Mouse (Mus musculus) heart, adult 2 months (tissue): ENCODE results near the gene Ddx19a. TPM values are rescaled to one million over a fixed set of nuclear protein-coding genes. Genes with fewer than 3 reads are reported as not detected.
A peak's percentile ranks its signal among the peaks of the same experiment; 100 is the strongest.

Experiments used
- DNase-seq, 2 experiments: peaks; one replicate each; pipeline ENCODE4 v3.0.0; 2021
- H3K27ac ChIP-seq: fragments of 200-600 bp; 2 replicates; pipeline ENCODE4 v1.8.1; 2022
- H3K27me3 ChIP-seq: fragments of 200-500 bp; 2 replicates; pipeline ENCODE4 v1.6.1; 2012; ENCODE audit warnings: mild to moderate bottlenecking, low read length, inconsistent platforms, mixed read lengths; ENCODE audit not compliant: control insufficient read depth, insufficient read depth
- H3K36me3 ChIP-seq: fragments of 200-500 bp; 2 replicates; pipeline ENCODE4 v1.6.1; 2012; ENCODE audit warnings: low read length, inconsistent platforms; ENCODE audit not compliant: control insufficient read depth, insufficient read depth
- H3K4me1 ChIP-seq: fragments of 200-500 bp; 2 replicates; pipeline ENCODE4 v1.6.1; 2011; ENCODE audit warnings: low read length; ENCODE audit not compliant: control insufficient read depth, insufficient read depth
- H3K4me3 ChIP-seq: fragments of 200-600 bp; 2 replicates; pipeline ENCODE4 v1.8.1; 2022
- H3K79me2 ChIP-seq: fragments of 200-500 bp; replicated peaks from 2 replicates; pipeline ENCODE4 v1.6.1; 2012; ENCODE audit warnings: mild to moderate bottlenecking, inconsistent platforms, low read length, moderate library complexity, mixed read lengths; ENCODE audit not compliant: control insufficient read depth, insufficient read depth
- H3K9ac ChIP-seq: fragments of 200-500 bp; 2 replicates; pipeline ENCODE4 v1.6.1; 2012; ENCODE audit warnings: low read depth, mild to moderate bottlenecking, control low read depth, inconsistent platforms, low read length, mixed read lengths
- CTCF ChIP-seq: fragments of 200-600 bp; IDR thresholded peaks from 2 replicates; pipeline ENCODE4 v1.8.1; 2022; ENCODE audit warnings: antibody characterized with exemption, mild to moderate bottlenecking, moderate library complexity
- EP300 ChIP-seq: fragments of 200-500 bp; IDR thresholded peaks from 2 replicates; pipeline ENCODE4 v1.6.1; 2011; ENCODE audit warnings: low read depth, low read length, control low read depth; ENCODE audit not compliant: insufficient read depth
- POLR2A ChIP-seq: fragments of 200-500 bp; IDR thresholded peaks from 2 replicates; pipeline ENCODE4 v1.6.1; 2011; ENCODE audit warnings: mild to moderate bottlenecking, low read depth, low read length, control low read depth; ENCODE audit not compliant: insufficient read depth
- WGBS: fragments of 180-500 bp; shearing (Covaris S2); methylation state at CpG from one replicate; pipeline ENCODE4 v1.1.7; 2018; 5-methylcytosine and 5-hydroxymethylcytosine counted together
- intact Hi-C: fragments of 180-260 bp; cut with DNase I; formaldehyde crosslinking; loops from one replicate; pipeline ENCODE4 v1.15.1; 2025
- long read RNA-seq: library from polyadenylated mRNA; stranded (forward); transcript quantifications from one replicate; pipeline ENCODE4 v2.0.0, GENCODE M21; 2021
- polyA plus RNA-seq: library from polyadenylated mRNA; depleted of rRNA; stranded (reverse); fragments of >200 nt; gene quantifications from 2 replicates; pipeline ENCODE4 v1.2.3, GENCODE M21; 2012; rRNA removed
- total RNA-seq, 2 experiments: library from RNA; stranded (reverse); gene quantifications; 2 replicates each; pipeline ENCODE4 v1.2.3; 2021

The Ddx19a gene
- total RNA-seq = 10 to 100 TPM; 31.7 to 34.8 TPM
- polyA plus RNA-seq = 18.0 and 29.5 TPM in 2 replicates
- long read RNA-seq, transcript Ddx19a-201 (12 exons, 2,547 nt) = major isoform, 15 of 18 reads
- long read RNA-seq, partial matches to known transcripts = 2 of 18 reads
- long read RNA-seq, other reads (novel, unspliced or antisense) = 0 of 18 reads

DNA sequence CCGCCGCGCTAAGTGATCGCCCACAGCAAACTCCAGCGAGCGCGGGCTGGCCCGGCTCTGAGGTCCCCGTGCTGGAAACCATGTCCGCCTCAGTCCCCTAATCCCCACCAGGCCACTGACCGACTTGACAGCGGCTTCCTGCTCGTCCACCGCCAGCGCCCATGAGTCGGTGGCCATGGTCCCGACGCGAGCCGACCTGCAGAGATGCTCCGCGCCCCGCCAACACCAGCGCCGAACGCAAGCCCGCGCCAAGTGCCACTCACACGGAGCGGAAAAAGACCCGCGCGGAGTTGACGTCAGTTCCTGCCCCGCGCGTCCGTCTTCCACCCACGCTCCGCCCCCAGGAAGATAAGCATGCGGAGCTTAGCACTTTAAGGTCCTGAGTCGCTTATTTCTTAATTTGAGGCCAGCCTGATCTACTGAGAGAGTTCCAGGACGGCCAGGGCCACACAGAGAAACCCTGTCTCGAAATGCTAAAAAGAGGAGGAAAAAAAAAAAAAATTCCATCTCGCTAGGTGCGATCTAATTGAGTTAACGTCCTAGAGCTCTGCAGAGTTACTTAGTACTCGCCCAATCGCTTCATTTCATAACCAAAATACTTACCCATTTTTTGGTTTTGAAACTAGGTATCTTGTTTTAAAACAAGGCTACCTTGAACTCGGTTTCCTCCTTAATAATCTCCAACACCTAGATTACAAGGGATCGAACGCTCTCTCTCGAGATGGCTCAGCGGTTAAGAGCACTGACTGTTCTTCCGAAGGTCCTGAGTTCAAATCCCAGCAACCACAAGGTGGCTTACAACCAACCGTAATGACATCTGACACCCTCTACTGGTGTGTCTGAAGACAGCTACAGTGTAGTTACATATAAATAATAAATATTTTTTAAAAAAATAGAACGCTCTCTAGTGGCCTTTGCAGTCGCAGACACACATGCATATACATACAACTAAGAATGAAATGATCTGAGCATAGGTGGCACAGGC is at the start of gene Ddx19a:
Gene Ddx19a, minus strand, starts transcription at position 254 of the 985 bp plus-strand sequence.
- no peaks in the 10 kb centered on the region for H3K36me3 ChIP-seq
- peak; percentile 91 for DNase-seq
- peaks cover 3% of the 10 kb centered on the region for H3K4me1 ChIP-seq
- TF ChIP-seq CTCF (peak; percentile 71), EP300 (no peak), POLR2A (peak; percentile 80)
- H3K4me3 ChIP-seq = peak within 1 kb of the TSS; percentile 93
- H3K27ac ChIP-seq = peak within 1 kb of the TSS; percentile 78
- intact Hi-C loops = loop anchor here (2.0 kb wide), 2 partner anchors 27 kb away; no protein-coding TSS in a partner anchor
- peak within 1 kb of the TSS; percentile 98 for H3K9ac ChIP-seq
- H3K79me2 ChIP-seq = peaks cover 2% of the 10 kb centered on the region; the same call in 1 of the 2 replicates
- 4% methylated on average over 58 of the region's 58 CpGs for WGBS
- H3K27me3 ChIP-seq = no peaks in the 10 kb centered on the region

DNA sequence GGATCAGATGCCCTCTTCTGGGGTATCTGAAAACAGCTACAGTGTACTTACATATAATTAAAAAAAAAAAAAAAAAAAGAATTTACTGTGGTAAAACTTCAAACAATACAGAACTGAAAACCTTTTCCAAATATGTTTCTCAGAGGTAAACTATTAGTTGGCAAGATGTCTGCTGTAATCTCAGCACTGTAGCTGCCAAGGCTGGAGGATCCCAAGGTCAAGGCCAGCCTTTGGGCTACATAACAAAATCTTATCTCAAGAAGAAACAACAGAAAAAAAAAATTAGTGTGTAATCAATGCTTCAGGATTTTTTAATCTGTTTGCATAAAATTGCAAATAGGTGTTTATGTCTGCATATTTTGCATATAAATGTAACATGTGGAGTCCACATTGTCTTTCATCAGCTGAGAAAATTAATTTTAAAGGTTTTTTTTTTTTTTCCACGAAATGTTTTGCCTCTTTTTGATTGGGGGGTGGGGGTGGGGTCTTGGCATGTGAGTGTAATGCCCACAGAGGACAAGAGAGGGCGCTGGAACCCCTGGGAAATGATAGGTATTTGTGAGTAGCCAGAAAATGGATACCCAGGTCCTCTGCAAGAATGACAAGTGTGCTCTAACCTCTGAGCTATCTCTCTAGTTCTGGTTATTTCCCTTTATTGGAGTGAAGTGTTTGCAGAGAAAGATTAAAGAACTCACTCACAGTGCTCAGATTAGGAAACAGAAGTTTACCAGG is 46.6 kb upstream of the Ddx19a start:
- H3K4me3 ChIP-seq = no peak overlapping the region
- TF ChIP-seq CTCF = peak; percentile 37
- no peak for TF ChIP-seq EP300
- DNase-seq = no peak
- no peaks in the 10 kb centered on the region for H3K79me2 ChIP-seq
- no peaks in the 10 kb centered on the region for H3K4me1 ChIP-seq
- no peak overlapping the region for H3K27ac ChIP-seq
- intact Hi-C loops = no loop called here
- H3K9ac ChIP-seq = no peak overlapping the region
- no peaks in the 10 kb centered on the region for H3K36me3 ChIP-seq
- WGBS = 32% methylated on average over 2 of the region's 2 CpGs
- no peaks in the 10 kb centered on the region for H3K27me3 ChIP-seq

DNA sequence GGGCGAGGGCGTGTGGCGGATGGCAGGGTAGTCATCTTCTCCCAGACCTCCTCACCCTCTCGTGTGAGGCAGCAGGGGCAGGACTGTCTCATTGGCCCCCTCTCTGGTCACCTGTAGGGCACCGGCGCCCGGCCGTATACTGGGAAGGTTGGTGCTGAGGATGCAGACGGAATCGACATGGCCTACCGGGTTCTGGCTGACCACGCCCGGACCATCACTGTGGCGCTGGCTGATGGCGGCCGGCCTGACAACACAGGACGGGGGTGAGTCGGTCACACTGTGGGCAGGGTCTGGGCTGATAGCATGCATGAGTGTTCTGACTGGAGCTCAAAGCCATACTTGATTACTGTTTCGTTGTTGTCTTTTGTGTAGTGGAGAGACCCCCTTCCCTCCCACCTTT is 44.9 kb upstream of the Ddx19a start:
- DNase-seq = no peak
- no peak for TF ChIP-seq POLR2A
- TF ChIP-seq EP300 = no peak
- TF ChIP-seq CTCF = no peak
- no peak overlapping the region for H3K4me3 ChIP-seq
- no peaks in the 10 kb centered on the region for H3K27me3 ChIP-seq
- H3K4me1 ChIP-seq = no peaks in the 10 kb centered on the region
- no peaks in the 10 kb centered on the region for H3K36me3 ChIP-seq
- no peaks in the 10 kb centered on the region for H3K79me2 ChIP-seq
- intact Hi-C loops = no loop called here
- no peak overlapping the region for H3K9ac ChIP-seq
- WGBS = 94% methylated on average over 19 of the region's 19 CpGs
- H3K27ac ChIP-seq = no peak overlapping the region

DNA sequence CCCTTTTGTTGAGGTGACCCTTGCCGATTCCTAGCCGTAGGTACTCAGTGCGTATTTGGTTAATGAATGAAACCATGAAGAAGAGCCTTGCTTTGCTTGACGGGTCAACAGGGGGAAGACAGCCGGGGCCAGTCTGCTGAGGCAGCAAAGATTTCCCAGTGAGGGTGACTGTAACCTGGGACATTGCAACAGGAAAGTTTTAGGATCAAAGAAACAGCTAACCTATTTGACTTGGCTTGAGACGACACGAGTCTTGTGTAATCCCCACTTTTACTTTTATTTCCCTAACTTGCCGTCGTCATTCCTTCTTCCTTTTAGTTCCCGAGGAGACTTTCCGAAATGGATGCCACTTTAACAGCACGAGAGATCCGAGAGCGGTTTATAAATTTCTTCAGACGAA is 39.0 kb upstream of the Ddx19a start:
- DNase-seq = no peak
- H3K27ac ChIP-seq = no peak overlapping the region
- TF ChIP-seq EP300 (no peak), POLR2A (no peak), CTCF (no peak)
- H3K79me2 ChIP-seq = 0 out of 2 replicates have a peak, but pooled peaks cover 2% of the 10 kb centered on the region
- peaks cover 5% of the 10 kb centered on the region; the same call in 1 of the 2 replicates for H3K36me3 ChIP-seq
- no peak overlapping the region for H3K4me3 ChIP-seq
- H3K27me3 ChIP-seq = no peaks in the 10 kb centered on the region
- intact Hi-C loops = no loop called here
- H3K9ac ChIP-seq = no peak overlapping the region
- H3K4me1 ChIP-seq = peaks cover 5% of the 10 kb centered on the region
- 92% methylated on average over 15 of the region's 15 CpGs for WGBS

DNA sequence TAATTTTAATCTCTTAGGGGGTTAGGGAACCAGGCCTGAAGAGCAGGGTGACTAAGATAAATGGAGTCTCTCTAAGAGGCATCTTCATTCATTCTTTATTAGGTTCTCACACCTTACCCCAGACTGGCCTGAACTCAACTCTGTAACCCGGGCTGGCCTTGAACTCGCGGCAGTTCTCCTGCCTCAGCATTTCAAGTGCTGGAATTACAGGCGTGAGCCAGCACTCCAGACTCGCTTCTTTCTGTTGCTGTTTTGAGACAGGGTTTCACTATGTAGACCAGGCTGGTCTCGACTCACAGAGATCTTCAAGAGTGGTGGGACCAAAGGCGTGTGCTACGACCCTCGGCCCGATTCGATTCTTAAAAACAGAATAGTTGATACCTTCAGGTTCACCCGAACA is 36.7 kb upstream of the Ddx19a start:
- Histone ChIP-seq H3K9ac (peak overlapping the region; percentile 61), H3K27me3 (no peaks in the 10 kb centered on the region), H3K36me3 (peaks cover 5% of the 10 kb centered on the region; the same call in 1 of the 2 replicates), H3K4me3 (peak overlapping the region; percentile 91), H3K79me2 (0 out of 2 replicates have a peak, but pooled peaks cover 2% of the 10 kb centered on the region), H3K4me1 (peaks cover 5% of the 10 kb centered on the region), H3K27ac (peak overlapping the region; percentile 96)
- no peak for TF ChIP-seq CTCF
- no peak for TF ChIP-seq POLR2A
- no peak for TF ChIP-seq EP300
- WGBS = 18% methylated on average over 12 of the region's 12 CpGs
- intact Hi-C loops = loop anchor here (2.0 kb wide), 1 partner anchor 23 kb away; the partner anchor contains the start of gene Exosc6
- DNase-seq = peak in 1 of 2 experiments; percentile 42
